Mouse (Mus musculus) ovary, postnatal 14 days (tissue): ENCODE results near the gene Itpka.
A peak's percentile ranks its signal among the peaks of the same experiment; 100 is the strongest.
"Not testable (repeated sequence)": the region's sequence is repeated elsewhere in the genome, so short reads cannot be mapped to it uniquely, and the experiment has no call there.

Experiments
- DNase-seq: peaks from one replicate; pipeline ENCODE4 v3.0.0; 2022; ENCODE audit warnings: low spot score

Gene Itpka

DNA sequence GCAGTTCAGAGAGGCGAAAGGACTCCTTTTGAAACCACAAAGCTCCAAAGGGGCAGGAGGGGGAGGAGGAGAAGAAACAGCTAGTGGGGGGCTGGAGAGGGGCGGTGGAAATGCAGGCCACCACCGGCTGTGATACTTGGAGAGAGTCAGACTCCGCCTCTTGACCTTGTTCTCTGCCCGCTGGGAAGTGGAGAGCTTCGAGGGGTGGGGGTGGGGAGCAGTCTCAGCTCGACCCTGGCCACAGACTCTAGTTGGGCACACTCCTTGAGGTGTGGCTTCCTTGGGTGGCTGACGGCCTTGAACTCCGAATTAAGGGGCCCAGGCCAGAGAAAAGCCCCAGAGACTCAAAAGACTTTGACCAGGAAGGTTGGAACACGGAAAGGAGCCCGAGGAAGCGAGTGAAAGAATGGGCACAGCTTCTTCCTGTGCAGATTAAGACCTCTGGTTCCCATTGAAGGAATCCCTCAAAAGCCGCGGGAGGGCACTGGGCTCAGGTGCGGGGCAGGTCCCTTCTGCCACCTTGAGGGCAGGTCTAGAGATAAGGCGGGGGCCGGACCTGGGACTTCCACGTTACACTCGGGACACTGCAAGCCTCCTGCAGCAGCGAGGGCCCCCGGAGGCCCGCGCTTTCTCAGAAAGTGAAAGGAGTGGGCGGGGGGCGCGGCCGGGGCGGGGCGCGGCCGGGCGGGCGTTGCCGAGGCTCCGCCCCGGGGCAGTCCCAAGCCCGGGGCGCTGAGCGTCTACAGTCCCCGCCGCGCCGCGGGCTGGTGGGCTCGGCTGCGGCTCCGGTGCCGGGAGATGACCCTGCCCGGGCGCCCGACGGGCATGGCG is at the start of gene Itpka:
TSS of gene Itpka (plus strand) at position 757 of the 831 bp plus-strand sequence.
- DNase-seq, result peak; percentile 33

DNA sequence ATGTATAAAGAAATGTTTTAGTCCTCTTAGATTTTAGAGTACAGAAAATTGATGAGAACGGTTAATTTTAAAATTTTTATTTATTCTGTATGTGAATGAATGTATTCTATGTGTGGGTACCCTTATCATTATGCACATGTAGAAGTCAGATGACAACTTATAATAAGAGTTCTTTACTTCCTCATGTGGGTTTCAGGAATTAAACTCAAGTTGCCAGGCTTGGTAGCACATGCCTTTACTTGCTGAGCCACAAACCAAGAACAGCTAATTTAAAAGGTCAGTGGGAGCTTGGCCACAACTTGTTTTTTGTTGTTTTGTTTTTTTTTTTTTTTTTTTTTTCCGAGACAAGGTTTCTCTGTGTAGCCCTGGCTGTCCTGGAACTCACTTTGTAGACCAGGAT is 47.3 kb upstream of the Itpka start:
- DNase-seq, result no peak

DNA sequence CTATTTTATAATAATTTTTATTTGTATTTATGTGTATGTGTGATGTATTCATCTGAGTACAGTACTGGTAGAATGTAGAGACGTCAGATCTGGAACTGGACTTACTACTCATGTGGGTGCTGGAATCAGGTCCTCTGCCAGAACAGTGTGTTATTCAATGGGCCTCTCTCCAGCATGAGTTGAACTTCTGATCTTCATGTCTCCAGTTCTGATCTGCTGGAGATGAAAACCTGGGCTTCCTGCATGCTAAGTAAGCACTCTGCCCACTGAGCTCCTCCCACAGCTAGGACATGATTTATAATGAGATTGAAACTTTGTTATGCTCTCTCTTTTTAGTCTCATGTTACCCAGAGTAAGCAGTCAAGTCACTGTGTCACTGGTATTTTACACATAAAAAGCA is 46.0 kb upstream of the Itpka start:
- DNase-seq, result no peak

DNA sequence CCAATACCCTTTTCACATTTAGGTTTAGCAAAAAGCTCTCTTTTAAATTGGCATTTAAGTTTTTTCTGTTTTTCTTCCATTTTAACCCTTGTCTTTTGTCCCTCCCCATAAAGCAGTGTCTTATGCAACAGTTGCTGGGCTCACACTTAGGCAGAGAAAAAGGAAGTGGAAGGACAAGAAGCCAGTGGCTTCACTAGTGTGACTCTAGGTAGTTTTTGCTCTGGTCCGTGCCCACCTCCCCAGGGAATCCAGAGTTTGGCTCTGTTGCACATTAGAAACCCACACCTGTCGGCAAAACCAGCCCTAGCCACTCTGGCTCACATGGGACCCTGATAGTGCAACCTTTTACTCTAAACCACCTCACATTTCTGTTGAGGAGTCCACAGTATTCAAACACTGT is 43.7 kb upstream of the Itpka start:
- DNase-seq, result no peak

DNA sequence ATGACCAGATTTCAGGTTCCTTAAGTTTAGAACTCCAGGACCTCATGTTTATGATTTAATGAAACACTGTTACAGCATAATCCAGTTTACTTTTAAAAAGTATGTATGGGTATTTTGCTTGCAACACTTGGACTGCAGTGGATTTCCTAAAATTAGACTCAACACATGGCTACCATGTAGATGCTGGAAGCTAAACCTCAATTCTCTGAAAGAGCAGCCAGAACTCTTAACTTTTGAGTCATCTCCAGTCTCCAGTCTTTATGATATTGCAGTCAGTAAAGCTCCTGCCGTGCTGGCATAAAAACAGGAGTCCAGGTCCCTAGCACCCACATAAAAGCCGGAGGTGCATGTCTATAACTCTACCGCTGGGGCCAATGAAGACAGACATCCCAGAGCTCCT is 42.2 kb upstream of the Itpka start:
- no peak for DNase-seq

DNA sequence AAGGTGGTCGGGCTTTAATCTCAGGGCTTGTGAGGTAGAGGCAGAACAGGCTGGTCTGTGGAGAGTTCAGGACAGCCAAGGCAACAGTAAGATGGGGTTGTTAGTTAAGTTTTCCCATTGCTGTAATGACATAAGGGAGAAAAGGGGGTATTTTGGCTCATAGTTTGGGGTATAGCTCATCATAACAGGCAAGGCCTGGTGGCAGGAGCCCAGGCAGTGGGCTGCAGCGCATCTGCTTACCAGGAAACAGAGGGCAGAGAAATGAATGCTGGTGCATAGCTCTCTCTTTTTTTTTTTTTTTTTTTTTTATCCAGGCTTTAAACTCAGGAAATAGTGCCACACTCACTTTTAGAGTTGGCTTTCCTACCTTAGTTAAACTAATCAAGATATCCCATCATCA is 39.0 kb upstream of the Itpka start:
- no peak for DNase-seq

DNA sequence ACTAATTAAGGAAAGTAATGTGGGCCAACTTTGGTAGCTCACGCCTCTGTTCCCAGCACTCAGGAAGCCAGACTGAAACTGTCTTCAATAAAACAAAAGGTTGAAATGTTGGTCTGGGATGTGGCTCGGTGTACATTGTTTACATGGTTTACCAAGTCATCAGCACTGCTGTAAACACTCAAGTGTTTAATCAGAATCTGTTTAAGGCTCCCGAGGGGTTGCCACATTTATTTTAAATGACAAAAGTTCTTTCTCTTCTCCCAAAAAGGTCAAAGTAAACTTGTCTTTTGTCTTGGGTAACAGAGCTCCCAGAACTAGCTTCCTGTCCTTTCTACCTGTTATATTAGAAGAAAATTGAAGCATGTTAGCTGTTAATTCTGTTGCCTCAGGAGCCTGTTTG is 34.5 kb upstream of the Itpka start:
- no peak for DNase-seq

DNA sequence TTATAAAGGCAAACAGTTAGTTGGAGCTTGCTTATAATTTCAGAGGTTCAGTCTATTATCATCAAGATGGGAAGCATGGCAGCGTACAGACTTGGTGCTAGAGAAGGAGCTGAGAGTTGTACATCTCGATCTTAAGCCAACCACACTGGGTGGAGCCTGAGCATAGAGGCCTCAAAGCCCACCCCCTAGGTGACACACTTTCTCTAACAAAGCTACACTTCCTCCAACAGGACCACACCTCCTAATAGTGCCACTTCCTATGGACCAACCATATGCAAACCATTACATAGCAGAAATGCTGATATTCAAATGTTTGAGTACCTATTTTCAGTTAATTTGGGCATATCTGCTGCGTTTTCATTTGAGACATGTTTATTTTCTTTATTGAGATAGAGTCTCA is 32.1 kb upstream of the Itpka start:
- no peak for DNase-seq

DNA sequence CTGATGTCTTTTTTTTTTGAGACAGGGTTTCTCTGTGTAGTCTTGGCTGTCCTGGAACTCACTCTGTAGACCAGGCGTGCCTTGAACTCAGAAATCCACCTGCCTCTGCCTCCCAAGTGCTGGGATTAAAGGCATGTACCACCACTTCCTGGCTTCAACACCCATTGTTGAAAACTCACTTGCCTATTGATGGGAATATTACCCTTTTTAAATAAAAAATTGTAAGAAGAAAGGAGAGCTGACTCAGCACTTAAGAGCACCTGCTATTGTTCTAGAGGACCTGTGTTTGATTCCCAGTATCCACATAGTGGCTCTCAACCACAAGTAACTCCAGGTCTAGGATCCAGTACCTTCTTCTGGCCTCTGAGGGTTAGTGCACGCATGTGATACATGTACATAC is 26.3 kb upstream of the Itpka start:
- not testable (repeated sequence) for DNase-seq

DNA sequence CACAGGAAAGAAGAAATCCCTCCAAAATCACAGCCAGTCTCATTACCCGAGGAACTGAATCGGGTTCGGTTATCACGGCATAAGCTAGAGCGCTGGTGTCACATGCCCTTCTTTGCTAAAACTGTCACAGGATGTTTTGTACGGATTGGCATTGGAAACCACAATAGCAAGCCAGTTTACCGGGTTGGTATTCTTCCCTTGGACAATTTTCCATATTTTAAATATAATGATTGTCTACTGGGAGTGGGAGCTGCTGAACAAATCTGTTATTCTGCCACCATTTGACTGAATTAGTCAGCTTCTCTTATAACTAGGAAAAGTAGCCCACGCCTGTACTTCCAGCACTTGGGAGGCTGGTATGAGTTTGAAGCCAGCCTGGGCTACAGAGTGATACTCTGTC is 21.1 kb upstream of the Itpka start:
- DNase-seq, result no peak

DNA sequence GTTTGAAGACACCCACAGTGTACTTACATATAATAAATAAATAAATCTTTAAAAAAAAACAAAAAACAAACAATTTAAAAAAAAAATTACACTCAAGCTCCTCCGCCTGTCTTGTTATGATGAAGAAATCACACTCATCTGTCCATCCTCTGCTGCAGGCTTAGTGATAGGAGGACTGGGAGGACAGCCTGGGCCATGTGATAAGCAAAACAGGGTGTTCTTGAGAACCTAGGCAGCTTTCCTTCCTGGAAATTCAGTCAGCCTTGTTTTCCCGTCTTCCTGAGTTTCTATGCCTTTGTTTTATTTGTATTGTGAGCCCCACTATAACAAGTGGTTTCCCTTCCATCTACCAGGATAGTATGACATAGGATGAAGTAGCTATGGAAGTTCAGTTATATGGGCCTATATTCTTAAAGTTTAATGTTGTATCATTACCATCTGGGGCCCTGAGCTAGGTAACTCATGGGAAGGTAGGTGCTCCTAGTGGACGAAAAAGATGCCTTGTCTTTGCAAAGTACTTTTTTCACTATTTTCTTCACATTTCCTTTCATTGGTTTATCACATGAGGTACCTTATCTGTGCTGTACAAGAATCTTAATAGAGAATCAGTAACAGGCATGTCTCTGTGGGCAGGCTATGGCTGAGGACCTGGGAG is 14.2 kb upstream of the Itpka start:
- DNase-seq, result no peak

DNA sequence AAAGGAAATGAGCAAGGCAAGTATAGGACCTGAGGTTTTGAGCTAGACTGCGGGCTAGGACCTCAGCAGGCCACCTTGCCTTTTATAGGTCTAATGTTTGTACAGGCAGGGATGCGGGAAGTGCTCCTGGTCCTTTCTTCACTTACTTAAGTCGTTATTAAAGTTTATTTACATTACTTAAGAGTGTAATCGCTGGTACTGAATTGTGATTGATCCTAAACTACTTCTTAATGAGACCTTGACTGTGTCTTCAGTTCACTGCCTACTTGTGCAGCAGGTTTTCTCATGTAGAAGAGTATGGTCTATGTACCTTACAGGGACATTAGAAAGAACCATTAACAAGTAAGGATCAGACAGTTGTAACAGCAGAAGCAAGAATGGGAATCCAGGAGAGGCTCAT is 11.4 kb upstream of the Itpka start:
- DNase-seq, result no peak

DNA sequence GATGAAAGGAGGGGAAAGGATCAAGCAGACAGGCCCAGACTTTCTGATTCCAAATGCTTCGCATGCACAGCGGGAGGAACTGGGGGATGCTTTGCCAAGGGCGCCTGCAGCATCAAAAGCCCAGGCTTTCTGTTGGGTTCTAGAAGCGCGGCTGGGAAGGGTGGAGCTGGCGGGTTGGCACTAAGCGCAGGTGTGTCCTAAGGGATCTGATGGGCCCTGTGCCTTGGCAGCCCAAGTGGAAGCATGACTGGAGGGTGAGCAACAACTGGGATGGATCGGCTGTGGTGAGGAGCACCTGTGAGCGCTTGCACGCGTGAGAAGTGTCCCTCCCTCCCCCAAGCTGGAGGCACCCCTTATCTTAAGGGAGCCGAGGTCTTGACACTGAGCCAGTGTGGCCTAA is 5.0 kb upstream of the Itpka start:
- no peak for DNase-seq

DNA sequence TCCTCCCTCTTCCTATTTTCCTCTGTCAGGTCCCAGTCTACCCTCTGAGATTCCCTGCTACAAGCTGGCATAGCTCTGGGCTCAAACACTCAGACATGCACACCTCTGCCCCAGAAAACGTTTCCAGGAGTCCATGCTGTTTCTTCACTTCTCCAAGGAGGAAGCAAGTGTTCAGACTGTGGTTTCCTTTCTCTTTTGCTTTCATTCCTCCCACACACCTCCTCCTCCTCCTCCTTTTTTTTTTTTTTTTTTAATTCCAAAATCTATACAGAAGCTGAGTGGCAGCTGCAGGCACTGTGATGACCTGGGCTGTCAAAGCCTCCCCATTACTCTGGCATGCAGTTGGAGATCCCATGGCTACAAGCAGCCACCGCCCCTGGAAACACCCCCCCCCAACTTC is 1.6 kb upstream of the Itpka start:
- no peak for DNase-seq

DNA sequence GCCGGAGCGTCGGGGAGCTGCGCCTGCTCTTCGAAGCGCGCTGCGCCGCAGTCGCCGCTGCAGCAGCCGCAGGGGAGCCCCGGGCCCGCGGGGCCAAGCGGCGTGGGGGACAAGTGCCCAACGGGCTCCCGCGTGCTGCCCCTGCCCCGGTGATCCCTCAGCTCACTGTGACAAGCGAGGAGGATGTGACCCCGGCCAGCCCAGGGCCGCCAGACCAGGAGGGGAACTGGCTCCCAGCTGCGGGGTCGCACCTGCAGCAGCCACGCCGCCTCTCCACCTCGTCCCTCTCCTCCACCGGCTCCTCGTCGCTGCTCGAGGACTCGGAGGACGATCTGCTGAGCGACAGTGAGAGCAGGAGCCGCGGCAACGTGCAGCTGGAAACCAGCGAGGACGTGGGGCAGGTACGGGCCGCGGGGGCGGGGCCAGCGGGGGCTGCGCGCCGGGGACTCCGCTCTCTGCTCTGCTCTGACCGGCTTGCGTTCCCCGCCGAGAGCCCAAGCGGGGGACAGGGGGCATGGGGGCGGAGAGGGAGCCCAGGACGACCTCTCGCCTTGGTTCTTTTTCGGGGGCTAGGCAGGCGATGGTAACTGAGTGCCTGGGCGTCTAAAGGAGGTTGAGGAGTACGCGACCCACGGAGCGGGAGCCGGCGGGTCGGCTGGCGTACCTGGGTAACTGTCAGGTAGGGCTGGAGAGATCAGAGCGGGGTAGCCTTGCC is 481 bp downstream of the Itpka start:
- peak; percentile 21 for DNase-seq

DNA sequence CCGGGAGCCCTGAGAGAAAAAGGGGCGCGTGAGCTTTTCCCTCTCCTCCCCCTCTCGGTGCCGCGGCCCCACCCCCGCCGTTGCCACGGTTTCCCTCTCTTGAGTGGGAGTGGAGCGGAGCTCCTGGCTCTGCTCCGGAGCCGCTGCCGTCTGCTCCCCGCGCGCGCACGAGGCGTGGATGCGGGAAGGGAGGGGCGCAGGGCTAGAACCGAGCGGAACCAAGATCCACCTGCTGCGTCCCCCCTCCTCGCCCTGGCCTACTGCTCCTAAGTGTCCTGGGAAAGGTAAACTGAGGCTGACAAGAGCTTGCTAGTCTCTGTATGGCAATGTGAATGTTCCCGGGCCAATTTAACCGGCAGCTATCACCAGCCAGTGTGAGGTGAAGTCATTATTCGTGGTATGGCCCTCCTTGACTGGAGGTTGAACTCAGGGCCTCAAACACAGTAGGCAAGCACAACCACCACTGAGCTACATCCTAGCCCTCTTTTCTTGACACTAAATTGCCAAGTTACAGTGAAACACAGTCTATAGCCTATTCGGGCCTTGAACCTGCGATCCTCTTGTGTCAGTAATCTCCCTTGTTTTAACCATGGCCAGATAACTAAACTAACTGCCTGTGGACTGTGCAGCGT is 1.2 kb downstream of the Itpka start:
- DNase-seq, result no peak

DNA sequence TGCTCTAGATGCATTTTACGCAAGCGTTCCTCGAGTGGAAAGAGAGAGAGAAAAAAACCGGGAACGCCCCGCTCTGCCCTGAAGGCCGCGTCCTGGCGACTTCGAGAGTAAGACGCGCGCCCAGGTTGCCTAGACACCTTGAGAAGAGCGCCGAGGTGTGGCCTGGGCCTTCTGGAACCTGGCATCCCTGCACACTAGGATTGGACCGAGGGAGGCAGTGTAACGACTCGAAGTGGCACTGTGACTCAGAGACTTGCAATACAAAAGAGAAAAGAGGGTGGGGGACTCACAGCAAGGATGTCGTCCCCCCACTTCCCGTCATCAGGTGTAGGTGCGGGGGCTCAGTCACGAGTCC is 1.6 kb downstream of the Itpka start:
- no peak for DNase-seq

DNA sequence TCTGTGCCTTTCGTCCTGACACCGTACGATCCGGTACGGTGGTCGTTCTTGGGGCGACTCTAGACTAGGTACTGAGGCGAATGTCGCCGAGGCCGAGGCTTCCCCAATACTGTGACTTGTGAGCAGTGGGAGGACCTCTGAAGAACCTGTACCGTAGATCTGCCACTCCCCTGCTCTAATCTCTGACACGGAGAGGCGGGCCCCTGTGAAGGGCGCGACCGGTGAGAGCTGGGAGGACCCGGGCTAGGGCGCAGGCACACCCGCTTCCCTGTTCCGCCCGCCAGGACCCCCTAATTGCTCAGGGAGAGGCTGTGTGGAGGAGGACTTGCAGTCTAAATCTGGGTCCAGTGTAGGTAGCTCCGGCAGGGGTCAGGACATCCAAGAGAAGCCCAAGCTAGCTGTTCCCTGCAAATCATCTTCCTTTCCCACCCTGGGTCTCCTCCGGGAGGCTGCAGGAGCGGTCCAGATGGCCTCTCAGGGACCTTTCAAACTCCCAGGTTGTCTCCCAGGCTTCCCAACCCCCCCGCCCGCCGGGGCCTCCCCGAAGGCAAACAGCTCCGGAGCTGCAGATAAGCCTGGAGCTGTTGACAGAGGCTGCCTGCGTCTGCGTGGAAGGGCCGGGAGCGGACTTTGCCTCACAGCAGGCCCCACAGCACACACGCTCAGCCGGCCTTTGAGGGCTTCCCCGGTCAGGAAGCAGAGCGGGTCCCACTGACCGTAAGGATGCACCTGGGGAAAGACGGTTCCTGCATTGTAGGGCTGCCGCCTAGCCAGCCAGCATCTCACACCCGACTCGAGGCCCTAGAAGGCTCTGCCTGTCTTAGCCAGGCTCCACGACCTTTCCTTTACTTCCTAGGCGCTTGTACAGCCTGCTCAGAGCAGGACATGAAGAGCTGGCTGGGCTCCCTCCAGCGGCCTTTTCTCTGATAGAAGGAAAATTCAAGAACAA is 2.3 kb downstream of the Itpka start:
- DNase-seq, result peak; percentile 5

DNA sequence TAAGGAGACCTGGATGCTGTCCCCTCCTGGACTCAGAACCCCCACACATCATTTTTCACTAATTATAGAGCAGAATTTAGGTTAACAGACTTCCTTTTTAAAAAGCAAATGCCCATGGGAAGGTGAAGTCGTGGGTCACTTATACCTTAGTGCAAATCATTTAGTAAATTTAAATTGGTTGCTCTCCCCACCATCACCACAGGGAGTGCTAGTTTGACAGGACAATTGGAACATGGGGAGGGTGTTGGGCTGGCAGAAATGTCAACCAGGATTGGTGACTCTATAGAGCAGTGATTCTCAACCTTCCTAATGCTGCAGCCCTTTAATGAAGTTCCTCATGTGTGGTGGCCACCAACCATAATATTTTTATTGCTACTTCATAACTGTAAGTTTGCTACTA is 3.1 kb downstream of the Itpka start:
- peak; percentile 13 for DNase-seq

DNA sequence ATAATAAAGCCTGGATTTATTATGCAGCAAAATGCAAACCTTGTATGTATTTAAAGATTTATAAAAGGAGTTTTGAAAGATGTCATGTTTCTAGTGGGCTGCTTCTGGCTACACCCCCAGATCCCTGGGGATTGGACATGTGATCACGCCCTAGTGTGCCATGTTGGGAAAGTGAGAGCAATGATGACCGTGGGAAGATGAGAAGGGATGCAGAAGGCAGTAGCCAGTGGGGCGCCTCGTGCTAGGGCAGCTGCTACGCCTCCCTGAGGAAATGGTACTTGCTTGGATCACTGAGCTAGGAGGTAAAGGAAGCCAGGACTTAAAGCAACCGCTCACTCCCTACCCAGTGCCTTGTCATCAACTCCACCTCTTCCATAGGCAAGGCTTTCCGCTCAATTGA is 5.4 kb downstream of the Itpka start:
- DNase-seq, result no peak

DNA sequence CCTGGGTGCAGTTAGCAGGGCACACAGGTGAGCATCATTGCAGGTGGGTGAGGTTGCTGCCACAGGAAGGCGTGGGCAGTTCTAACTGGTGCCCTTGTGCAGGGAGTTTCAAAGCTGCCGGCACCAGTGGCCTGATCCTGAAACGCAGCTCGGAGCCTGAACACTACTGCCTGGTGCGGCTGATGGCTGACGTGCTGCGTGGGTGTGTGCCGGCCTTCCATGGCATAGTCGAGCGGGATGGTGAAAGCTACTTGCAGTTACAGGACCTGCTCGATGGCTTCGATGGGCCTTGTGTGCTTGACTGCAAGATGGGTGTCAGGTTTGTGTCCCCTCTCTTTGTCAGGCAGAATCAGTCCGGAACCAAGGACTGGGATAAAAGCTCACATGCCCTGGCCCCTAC is 7.1 kb downstream of the Itpka start:
- no peak for DNase-seq
